Mouse (Mus musculus) neutrophil, adult 5-6 weeks (primary cell): ENCODE data around the gene Arhgef25. TPM values are rescaled to one million over a fixed set of nuclear protein-coding genes. Genes with fewer than 3 reads are reported as not detected.
"Not testable (repeated sequence)": the region's sequence is repeated elsewhere in the genome, so short reads cannot be mapped to it uniquely, and the experiment has no call there.

Source experiments
- ATAC-seq: fragments of 151-379, 151-347 bp; 2 replicates; pipeline ENCODE4 v1.8.0; 2017; ENCODE audit warnings: mild to moderate bottlenecking, moderate TSS enrichment; ENCODE audit not compliant: insufficient number of reproducible peaks, poor library complexity, low FRiP score, severe bottlenecking; ENCODE audit errors: extremely low read depth
- total RNA-seq: library from RNA; stranded (forward); fragments of 200-1000 nt; gene quantifications from 2 replicates; pipeline ENCODE4 v1.2.3, GENCODE M21; 2017

Arhgef25 gene
- total RNA-seq, 1 experiment from 2014 or later = not detected

DNA sequence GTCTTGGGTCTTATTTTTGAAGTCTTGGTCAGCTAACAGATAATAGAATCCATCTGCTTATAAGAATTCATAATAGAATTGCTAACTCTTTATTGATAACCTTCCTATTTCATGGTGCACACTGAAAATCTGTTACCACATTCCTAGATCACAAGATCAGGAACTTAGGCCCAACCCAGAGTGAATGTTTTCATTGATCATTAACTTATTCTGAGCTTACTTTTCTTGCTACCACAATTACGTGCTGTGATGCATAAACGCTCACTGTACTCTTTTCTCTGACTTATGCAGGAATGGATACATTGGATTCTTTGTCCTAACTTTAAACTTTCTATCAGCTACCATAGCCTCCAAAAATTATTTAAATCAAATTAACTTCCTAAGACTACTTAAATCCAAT lies 35.6 kb downstream of the Arhgef25 start:
- no peak for ATAC-seq

DNA sequence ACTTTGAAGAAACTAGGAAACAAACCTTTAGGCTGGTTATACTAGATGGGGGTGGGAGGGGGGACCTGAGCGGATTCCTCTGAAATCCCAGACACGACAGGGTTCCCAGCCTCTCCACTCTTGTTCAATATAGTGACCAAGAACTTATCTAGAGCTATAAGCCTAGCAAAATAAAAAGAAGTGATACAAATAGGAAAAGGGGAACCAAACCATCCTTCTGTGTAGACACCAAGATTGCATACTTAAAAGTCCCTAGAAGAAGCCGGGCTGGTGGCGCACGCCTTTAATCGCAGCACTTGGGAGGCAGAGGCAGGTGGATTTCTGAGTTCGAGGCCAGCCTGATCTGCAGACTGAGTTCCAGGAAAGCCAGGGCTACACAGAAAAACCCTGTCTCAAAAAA lies 36.6 kb downstream of the Arhgef25 start:
- no peak for ATAC-seq

- not testable (repeated sequence) for ATAC-seq
These were observed 37.3 kb downstream of the Arhgef25 start for GRCm38 (mm10) chr10:127152556-127152955.

- not testable (repeated sequence) for ATAC-seq
These were observed 38.6 kb downstream of the Arhgef25 start for GRCm38 (mm10) chr10:127151233-127151632.

DNA sequence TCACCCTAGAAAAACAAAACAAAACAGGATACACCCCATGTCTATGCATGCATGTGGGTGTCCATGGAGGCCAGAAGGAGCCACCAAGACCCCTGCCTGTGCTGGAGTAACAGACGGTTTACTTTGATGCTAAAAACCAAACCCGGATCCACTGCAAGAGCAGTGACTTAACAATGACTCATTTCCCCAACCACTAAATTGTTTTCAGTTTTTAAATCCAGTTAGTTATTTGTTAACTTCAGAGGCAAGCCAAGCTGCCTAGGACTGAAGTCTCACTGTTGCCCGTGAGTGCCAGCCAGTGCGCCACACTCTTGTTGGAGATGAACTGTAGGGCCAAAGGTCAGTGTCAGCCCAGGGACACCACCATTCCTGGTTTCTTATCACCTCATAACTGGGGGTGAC lies 39.4 kb downstream of the Arhgef25 start:
- ATAC-seq = no peak

GRCm38 (mm10) chr10:127147135-127147534 lies 42.7 kb downstream of the Arhgef25 start:
- ATAC-seq = no peak

GRCm38 (mm10) chr10:127145303-127145702 lies 44.6 kb downstream of the Arhgef25 start:
- ATAC-seq = 0 out of 2 replicates have a peak, but pooled peaks have one; percentile 24

GRCm38 (mm10) chr10:127144536-127144935 lies 45.3 kb downstream of the Arhgef25 start:
- ATAC-seq = no peak

- no peak for ATAC-seq
These were observed 46.7 kb downstream of the Arhgef25 start for GRCm38 (mm10) chr10:127143228-127143627.

GRCm38 (mm10) chr10:127141500-127141899 lies 48.4 kb downstream of the Arhgef25 start:
- ATAC-seq = peak; percentile 52

GRCm38 (mm10) chr10:127140971-127141370 lies 48.9 kb downstream of the Arhgef25 start:
- no peak for ATAC-seq

DNA sequence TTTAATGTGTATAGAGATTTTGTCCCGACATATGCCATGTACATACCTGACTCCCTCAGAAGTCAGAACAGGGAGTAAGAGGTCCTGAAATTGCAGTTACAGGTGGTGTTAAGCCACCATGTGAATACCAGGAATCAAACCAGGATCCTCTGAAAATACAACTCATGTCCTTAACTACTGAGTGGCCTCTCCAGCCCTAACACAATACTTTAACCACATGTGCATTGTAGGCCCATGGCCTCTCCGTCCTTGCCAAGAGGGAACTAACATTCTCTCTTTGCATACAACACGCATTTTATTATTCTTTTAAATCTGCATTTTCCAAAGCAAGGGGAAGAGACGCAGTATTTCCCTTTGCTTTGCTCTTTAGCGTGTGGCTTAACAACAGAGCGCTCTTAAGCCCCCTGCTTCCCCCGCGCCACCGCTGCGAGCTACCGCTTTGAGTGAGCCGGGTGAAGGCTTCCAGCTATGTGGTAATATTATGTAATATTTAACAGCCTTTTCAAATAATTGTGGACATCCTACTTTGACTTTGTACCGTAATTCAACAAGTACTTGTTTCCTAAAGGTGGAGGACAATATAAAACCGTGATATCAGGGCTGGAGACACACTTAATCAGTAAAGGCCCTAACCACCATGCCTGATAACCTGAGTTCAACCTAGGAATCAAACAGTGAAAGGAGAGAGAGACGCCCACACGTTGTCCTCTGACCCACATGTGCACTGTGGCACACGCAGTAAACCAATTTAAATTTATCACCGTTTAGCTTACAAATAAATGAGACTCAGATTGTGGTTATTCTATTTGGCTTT lies 51.3 kb downstream of the Arhgef25 start:
- ATAC-seq = no peak

DNA sequence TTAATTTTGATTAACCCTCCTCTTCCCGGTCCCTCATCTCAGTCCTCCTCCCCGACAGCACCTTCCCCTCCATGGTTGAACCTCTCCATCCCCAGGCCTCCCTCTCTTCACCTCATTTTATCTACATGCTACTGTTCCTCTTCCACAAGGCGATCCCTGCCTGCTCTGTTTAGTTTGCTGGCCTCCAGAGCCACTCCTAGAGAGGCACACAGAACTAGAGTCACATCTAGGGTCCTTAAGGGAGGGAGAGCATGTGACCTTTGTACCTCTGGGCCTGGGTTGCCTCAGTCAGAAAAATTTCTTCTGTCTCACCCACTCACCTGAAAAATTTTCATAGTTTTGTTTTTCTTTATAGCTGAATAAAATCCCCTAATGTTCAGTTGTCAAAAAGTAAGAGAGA lies 52.0 kb downstream of the Arhgef25 start:
- no peak for ATAC-seq

DNA sequence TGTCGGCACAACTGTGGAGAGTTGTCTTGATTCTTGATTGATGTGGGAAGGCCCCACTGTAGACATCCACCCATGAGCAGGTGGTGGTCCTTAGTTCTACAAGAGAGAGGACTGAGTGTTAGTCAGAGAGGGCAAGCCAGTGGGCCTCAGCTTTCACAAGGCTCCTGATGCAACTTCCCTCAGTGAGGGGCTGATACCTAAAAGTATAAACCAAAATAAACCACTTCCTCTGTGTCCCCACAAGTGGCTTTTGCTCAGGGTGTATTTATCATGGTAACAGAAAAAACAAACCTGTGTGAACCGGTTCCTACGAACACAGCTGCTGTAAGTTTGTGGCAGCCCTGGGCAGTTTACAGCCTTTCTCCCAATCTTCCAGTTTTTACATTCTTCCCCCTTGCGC lies 53.4 kb downstream of the Arhgef25 start:
- peak; percentile 83 for ATAC-seq

DNA sequence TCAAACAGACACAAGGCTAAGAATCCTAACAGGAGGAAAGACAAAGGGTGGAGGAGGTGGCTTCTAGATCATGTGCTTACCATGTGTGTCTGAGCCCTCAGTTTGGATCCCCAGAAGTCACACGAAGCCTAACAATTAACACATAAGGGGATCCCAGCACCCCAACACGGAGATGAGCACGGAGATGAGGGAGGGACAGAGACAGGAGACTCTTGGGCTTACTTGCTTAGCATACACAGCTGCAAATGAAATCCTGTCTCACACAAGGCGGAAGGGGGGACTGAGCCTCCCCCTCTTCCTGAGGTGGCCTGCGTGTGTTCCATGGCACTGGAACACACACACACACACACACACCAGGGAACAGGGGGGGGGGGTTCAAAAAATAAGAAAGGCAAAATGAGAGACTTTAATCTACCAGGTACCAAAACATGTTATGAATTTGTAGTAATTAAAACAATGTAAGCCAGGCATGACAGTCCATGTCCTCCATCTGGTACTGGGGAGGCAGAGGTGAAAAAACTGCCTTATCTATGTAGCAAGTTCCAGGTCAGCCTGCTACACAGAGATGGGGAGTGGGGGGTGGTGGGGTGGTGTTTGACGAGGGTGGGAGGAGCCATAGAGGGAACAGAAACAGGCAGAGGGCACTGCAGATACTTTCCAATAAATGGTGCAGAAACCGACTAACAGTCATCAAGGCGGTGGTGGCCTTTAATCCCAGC lies 54.6 kb downstream of the Arhgef25 start:
- ATAC-seq = peak; percentile 37; the same call in 1 of the 2 replicates

- ATAC-seq = not testable (repeated sequence)
These were observed 55.4 kb downstream of the Arhgef25 start for GRCm38 (mm10) chr10:127134394-127135035.
